Mouse (Mus musculus): ENCODE data around the gene Ptpn13.
A peak's percentile ranks its signal among the peaks of the same experiment; 100 is the strongest.

Ptpn13 gene

DNA sequence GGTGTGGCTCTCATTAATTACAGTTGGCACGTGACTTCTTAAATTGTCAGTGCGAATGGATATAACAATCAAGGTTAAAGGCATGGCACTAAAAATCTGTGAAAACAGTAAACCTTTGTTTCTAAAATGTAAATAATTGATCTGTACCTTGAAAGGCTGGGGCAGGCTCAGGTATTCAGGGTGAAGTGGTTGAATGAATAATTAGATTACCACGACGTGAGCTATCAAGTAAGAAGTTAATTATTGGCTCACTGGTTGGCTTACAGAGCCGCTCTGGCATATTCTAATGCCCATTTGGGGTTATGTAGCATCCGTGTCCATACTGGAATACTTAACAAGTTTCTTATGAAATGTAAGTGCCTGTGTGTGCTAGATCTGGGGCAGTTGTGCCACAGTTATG lies 92.6 kb downstream of the Ptpn13 start:
- DNase-seq (ENCODE audit: low spot score in 2 of 2) = no peak

DNA sequence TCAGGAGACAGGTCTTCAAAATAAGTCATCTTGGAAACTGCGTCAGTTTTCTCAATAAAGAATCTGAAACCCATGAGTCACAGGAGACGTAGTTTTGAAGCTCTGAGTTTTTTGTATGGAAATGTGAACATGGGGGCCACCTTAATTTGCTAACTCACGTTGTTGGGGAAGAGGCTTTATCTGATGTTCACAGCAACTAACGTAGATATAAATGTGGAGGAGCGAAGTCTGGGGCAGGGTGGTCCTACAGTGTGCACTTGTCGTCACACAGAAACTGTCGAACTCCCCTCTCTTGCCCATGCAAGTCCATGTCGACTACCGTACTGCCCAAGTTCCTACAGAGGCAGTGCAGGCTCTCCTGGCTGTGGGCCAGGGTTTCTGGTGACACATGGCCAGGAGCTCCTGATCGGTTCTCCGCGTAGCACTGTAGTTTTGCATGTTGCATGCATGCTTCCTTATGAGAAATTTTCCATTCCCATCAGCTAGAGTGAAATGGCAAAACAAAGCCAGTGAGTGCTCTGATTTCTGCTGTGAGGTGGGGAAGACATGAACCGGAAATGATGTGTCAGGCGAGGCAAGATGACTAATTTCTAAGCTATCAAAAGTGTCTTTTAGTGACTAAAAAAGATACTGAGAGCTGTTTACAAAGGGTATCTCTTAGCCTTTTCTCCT lies 93.9 kb downstream of the Ptpn13 start:
- peak; percentile 27 to 31 for DNase-seq (ENCODE audit: low spot score in 2 of 2)

DNA sequence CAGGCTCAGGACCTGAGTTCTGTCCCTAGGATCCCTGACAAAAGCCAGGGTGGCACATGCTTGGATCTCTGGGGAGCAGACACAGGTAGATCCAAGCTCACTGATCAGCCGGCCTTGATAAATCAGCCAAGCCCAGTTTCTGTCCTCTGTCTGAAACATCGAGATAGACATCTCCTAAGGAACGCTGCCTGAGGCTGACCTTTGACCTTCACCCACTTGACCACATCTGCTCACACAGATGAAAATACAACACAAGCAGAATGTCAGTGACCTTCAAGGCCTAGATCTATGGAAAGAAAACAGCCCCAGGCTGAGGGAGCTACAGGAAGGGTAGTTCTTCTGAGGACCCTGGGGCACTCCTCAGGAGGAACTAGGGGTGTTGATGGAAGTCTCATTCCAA lies 97.4 kb downstream of the Ptpn13 start:
- DNase-seq (ENCODE audit: low spot score in 2 of 2) = no peak

DNA sequence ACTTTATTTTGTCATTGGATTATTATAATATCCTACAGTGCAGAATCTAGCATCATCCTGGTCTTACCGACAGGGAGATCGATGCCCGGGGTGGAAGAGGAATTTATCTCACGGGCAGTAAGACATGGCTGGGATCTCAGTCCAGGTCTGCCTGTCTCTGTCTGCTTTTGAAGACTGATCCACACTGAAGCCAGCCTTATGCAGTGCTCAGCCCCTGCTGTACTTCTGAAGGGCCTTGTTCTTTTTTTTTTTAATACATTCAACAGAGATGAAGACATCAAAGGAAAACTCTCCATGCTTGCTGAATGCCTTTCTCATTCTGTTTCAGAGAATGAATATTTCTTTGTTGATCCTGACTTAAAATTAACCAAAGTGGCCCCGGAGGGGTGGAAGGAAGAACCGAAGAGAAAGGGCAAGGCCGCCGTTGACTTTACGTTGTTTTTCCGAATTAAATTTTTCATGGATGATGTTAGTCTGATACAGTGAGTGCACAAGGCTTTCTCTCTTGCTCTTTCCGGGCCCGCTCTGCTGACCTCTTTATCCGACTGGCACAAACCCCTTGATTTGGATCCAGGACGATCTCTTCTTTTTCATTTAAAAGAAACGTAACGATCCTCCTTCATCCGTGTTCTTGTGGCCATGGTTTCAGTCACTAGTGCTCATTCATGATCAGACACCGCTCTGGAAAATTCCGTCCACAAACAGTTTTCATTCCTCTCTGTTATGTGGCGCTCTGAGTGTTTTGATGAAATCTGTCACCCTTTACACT lies 101.9 kb downstream of the Ptpn13 start:
- no peak for DNase-seq (ENCODE audit: low spot score in 2 of 2)

DNA sequence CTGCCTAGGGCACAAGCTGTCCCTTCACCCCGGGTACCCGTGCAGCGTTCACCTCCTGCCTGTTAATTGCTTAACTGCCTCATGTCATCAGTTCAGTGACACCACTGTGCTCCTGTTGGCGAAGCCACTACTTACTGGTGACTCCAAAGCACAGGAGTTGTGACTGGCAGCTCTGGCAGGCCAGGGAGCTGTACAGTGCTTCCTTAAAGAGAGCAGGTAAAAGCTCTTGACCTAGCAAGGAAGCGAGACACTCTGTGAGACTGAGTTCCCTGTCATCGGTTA lies 102.4 kb downstream of the Ptpn13 start:
- no peak for DNase-seq (ENCODE audit: low spot score in 2 of 2)

DNA sequence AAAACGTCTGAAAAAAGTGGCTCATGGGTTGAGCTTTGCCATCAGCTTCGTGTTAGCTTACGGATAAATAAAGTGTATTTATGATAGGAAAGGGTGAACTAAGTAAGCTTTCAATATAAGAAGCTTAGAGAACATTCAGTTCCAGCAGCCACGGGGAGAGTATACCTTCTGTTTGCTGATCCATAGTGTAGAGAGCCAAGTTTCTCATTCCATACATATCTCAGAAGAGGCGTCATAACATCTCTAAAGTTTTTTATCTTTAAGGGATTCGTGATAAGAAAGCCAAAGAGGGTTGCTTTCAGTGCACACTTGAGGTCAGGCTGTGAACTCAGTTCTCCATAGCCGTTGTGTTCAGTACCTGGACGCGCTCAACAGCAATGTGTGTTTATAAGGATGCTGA lies 105.2 kb downstream of the Ptpn13 start:
- DNase-seq (ENCODE audit: low spot score in 2 of 2) = no peak

DNA sequence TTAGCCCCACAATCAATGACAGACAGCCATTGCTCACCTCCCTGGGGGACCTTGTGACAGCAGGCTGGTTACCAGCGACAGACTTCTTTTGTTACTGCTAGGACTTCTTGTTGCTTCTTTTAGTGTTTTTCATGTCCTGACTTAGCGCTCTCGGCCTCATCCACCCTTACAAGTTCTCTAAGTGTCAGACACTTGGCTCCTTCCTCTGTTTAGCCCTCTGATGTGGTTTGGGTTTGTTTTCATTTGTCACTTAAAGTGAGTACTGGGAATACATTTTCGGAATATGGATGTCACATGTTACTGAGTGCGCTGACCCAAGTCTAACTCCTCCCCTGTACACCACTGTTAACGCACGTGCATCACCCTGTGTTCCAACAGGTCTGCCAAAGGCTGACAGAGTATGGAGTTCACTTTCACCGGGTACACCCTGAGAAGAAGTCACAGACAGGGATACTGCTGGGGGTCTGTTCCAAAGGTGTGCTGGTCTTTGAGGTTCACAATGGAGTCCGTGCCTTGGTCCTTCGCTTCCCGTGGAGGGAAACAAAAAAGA lies 107.9 kb downstream of the Ptpn13 start:
- DNase-seq (ENCODE audit: low spot score in 2 of 2) = no peak

DNA sequence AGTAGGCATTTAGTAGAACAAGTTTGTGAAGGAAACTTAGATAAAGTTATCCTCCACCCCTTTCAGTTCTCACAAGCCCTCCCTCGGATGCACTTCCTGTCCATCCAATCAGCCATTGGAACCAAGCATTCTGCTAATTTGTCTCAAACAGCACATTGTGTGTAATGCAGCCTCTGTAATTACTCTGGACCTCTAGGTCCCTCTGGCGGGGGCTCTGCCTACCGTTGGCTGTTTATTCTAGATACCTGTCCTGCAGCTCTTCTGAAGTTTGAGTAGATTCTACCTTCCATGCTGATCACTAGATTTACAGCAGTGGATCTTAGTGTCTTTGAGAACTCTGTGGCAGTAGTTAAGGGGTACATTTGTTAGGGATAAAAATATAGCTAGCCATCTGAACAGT lies 109.5 kb downstream of the Ptpn13 start:
- DNase-seq (ENCODE audit: low spot score in 2 of 2) = no peak

DNA sequence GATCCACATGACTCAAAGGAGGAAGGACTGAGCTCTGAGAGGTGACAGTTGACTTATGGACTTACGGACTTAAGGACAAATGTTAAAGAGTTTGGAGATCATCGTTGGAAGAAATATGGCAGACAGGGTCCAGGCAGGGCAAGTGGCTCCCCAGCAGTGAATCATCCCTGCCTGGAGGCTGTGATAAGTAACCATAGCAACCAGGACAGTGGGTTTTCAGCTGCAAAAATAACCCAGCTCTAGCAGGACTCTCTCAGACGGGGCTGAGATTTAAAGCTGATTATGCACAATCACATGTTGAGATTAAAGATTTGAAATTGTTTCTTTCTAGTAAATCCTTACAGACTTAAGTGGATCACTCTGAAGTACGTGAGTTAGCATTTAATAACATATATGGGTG lies 112.4 kb downstream of the Ptpn13 start:
- DNase-seq (ENCODE audit: low spot score in 2 of 2) = no peak

DNA sequence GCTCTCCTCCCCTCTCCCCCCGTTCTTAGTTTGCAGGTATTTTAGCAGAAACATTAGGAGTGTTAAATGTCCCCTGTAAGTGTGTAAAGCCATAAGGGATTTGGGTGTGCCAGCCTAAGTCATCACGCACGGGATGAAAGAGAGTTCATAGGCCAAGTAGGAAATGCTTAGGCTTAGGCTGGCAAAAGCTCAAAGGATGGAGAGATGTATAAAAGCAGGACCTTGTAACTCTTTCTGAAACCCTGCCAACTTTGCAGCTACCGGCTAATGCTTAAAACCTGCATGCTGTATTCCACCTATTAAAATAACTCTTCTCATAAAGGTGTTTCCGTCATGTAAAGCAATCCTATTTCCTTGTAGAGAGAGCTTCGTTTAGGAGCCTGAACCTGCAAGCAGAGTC lies 115.6 kb downstream of the Ptpn13 start:
- DNase-seq (ENCODE audit: low spot score in 2 of 2) = no peak

DNA sequence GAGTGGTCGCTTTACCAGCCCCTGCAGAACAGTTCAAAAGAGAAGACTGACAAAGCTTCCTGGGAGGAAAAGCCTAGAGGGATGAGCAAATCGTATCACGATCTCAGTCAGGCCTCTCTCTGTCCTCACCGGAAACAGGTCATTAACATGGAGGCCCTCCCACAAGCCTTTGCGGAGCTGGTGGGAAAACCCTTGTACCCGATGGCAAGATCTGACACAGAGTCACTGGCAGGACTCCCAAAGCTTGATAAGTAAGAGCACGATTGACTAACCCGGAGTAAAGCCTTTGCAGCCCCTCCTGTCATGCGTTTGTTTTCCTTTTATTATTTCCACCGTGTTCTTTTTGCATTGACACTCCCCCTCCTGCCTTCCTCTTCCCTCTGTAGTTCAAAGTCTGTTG lies 116.1 kb downstream of the Ptpn13 start:
- DNase-seq (ENCODE audit: low spot score in 2 of 2) = no peak

DNA sequence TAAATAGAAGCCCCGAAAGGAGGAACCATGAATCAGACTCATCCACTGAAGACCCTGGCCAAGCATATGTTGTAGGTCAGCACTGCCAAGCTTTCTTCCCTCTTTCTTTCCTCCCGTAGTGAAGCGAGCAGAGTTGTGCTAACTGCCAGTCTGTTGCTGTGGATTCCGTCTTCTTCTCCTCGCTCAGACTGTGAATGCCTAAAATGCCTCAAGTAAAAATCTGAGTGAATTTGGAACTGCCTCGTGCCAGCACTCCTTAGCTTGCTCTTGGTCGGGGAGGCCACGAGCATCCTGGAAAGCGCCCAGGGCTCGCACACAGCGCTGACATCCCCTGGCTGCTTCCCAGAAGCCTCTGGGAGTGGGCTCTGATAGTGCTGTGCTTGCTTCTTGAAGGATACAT lies 116.5 kb downstream of the Ptpn13 start:
- DNase-seq (ENCODE audit: low spot score in 2 of 2) = no peak

DNA sequence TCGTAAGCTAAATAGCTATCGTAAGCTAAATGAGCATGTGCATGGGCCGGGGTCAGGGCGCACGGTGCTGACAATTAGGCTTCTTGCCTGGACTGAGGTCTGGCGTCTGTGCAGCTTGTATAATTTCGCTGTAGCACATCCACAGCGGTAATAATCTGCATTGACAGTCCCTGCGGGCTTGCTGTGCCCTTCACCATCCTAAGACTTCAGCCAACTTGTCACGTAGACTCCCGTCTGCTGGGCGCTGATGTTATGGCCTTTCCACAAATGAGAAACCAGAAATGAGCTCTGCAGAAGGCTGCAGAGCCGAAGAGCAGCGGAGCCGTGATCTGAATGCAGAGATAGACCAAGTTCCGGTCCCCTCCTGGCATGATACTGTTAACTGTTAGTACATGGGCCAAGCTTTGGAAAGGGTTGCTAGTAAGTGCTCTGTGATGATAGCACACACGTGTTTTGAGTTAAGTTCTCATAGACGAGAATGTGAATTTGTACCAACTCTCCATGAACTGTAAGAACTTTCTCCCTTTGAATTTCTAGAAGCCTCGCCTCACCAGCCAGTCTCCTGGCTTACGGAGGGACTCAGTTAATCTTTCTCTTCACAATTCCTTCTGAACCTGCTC lies 120.5 kb downstream of the Ptpn13 start:
- no peak for DNase-seq (ENCODE audit: low spot score in 2 of 2)

DNA sequence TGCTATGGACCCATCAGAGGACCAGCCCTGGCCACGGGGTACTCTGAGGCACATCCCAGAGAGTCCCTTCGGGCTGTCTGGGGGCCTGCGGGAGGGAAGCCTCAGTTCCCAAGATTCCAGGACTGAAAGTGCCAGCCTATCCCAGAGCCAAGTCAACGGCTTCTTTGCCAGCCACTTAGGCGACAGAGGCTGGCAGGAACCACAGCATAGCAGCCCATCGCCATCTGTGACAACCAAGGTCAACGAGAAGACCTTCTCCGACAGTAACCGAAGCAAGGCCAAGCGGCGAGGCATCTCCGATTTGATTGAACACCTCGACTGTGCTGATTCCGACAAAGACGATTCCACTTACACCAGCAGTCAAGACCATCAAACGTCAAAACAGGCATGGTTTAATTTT lies 129.8 kb downstream of the Ptpn13 start:
- DNase-seq (ENCODE audit: low spot score in 2 of 2) = no peak

DNA sequence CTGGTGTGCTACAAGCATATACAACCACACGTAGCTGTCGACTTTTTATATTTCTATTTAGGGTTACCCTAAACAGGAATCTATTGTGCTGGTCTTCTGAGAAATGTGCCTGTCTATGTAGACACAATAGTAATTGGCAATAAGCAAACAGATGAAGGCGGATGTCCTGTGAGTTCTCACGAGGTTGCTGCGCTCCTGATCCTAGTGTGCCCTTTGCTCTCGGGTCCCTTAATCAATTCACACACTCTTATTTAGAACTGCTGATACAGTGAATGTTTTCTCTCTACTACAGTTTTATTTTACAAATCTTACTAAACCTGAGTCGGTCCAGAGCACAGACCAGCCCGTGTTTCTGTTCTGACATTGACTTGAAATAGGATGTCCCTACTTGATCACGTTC lies 135.6 kb downstream of the Ptpn13 start:
- no peak for DNase-seq (ENCODE audit: low spot score in 2 of 2)

DNA sequence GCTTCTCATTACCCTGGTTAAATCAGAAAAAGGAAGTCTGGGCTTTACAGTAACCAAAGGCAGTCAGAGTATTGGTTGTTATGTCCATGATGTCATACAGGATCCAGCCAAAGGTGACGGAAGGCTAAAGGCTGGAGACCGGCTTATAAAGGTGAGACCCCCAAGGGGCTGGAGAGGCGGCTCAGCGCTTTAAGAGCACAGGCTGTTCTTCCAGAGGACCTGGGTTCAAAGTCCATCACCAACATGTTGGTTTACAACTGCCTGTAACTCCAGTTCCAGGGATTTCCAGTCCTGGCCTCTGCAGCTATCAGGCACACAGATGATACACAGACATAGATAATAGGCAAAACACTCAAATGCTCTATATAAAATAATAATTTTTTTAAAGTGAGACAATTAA lies 143.0 kb downstream of the Ptpn13 start:
- no peak for DNase-seq (ENCODE audit: low spot score in 2 of 2)

DNA sequence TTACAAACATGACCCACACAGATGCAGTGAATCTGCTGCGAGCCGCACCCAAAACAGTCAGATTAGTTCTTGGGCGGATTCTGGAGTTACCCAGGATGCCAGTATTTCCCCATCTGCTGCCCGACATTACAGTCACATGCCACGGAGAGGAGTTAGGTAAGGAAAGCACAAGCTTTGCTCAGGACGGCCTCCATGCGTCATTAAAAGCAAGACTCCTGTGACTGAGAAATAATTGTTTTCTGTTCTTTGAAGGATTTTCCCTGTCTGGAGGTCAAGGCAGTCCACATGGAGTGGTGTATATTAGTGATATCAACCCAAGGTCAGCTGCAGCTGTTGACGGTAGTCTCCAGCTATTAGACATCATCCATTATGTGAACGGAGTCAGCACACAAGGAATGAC lies 144.5 kb downstream of the Ptpn13 start:
- no peak for DNase-seq (ENCODE audit: low spot score in 2 of 2)

DNA sequence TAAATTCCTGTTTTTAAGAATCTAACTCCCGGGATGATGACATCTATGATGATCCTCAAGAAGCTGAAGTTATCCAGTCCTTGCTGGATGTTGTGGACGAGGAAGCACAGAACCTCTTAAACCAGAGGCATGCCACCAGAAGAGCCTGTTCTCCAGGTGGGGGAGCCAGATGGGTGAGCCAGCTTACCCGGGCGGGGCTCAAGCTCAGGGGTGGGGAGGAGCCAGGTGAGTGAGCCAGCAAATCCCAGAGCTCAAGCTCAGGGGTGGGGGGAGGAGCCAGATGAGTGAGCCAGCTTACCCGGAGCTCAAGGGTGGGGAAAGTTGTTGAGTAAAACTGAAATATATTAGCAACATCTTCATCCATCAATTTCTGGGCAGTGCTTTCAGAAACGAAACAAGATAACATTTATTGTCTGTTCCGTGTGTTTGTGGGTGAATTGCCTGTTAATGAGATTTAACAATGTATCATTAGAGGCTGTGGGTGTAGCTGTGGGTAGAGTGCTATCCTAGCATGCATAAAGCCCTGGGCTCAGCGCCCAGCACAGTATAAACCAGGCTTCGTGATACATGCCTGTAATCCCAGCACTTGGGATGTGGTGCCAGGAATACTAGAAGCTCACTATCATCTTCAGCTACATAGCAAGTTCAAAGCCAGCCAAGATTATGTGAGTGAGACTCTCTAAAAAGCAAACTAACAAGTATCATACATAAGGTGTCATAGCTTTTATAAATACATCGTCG lies 154.9 kb downstream of the Ptpn13 start:
- DNase-seq (ENCODE audit: low spot score in 2 of 2) = no peak

DNA sequence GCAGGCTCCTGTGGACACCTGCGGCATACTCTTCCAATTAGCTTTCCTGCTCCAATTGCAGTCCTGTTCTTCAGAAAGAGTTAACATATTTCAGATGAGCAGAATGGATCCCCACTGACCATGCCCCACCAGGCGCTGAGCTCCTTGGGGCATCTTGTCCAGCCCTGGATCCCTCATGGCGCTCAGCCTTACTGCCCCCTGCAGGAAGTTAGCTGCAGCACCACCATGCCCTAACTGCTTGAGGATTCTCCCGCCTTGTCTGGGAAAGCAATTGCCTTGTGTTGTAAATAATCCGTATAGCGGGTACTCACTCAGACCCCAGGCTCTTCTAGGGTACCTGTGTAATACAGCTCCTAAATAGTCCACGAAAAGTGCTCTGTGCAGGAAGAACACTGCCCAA lies 162.2 kb downstream of the Ptpn13 start:
- DNase-seq (ENCODE audit: low spot score in 2 of 2) = no peak

DNA sequence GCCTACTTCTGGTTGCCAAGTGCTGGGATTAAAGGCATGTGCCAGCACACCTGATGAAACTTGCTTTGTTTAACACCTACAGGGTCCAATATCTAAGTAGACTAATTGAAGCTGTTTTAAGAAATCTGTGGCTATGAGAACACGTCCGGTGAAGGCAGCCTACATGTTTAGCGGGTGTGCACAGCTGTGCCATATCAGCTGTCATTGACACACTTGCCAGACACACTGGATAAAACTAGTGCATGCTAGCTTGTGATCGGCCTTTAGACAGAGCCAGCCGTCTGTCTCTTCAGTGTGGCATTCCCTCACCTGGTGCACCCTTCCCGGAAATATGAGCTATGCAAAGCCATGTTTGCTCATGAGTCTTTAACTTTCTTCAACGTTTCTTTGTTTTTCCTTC lies 166.9 kb downstream of the Ptpn13 start:
- DNase-seq (ENCODE audit: low spot score in 2 of 2) = no peak

DNA sequence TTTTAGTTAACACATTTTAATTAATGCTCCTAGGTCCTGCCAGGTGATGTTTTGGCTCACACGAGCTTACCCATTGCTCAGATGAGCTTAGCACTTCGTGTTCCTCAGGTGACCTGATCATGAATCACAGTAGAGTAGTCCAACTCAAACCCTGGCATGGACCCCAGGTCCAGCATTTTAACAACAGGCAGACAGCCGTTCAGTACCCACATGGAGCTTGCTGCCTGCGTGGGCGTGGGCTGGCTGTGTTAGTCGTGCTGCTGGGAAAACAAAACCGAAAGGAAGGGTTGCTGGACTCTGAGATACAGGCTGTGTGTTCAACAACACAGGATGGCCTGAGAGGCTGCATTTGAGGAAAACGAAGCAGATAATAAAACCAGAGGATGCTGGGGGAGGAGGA lies 167.7 kb downstream of the Ptpn13 start:
- peak in 1 of 2 experiments; percentile 13 for DNase-seq (ENCODE audit: low spot score in 2 of 2)

DNA sequence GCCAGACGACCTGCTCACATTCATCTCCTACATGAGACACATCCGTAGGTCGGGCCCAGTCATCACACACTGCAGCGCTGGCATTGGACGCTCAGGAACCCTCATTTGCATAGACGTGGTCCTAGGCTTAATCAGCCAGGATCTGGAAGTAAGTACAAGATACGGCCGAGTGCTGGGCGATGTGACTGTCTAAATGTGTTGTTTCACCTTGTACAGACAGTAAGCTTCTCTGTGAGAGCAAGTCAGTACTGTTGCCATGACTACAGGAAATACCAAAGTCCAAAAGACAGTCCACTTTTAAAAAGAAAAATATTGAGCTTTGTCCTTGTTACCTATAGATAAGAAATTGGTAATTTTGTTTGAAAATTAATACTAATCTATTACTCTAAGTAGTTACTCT lies 168.6 kb downstream of the Ptpn13 start:
- DNase-seq (ENCODE audit: low spot score in 2 of 2) = no peak
